ENCODE assay signal across 7 mouse cellular contexts in the genomic region with DNA sequence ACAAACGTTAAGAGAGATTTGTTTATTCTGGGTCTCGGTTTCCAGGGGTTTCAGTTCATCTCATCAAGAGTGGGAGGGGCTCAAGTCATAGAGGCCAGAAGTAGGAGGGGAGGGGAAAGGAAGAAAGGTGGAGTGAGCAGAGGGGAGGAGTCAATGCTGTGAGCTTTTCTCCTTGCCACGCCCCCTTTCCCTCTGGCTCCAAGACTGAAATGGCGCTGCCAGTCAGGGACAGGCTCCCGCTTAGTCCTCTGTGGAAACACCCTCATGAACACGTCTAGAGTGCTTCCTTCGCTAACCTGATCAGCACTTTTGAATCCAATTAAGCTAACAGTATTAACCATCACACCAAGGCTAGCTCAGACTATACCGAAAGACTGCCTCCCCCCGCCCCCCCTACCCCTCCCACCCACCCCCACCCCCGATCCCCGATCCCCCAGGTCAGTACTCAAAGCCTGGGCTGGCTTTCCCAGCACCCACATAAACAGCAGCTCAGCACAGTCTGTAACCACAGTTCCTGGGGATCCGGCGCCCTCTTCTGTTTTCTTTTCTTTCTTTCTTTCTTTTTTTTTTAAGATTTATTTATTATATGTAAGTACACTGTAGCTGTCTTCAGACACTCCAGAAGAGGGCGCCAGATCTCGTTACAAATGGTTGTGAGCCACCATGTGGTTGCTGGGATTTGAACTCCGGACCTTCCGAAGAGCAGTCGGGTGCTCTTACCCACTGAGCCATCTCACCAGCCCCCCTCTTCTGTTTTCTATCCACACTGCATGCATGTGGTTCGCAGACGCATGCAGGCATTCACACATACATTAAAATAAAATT.
DNase-seq lines count a peak whose midpoint lies in the region; ATAC-seq and TF ChIP-seq lines count a peak whose summit lies in the region.

No protein-coding gene starts in this region.

- no peak for ATAC-seq in liver, postnatal 0 days
- peak; percentile 54; the same call in 1 of the 2 replicates for ATAC-seq in embryonic facial prominence, embryonic 11.5 days (replicated peaks; ENCODE audit: insufficient number of reproducible peaks, low FRiP score, low TSS enrichment, low read depth)
- ATAC-seq in limb, embryonic 15.5 days (ENCODE audit: insufficient number of reproducible peaks, low FRiP score, low TSS enrichment, low read depth) = peak; percentile 66; the same call in 1 of the 2 replicates
- peak; percentile 35; the same call in 1 of the 2 replicates for ATAC-seq in stomach, embryonic 16.5 days (ENCODE audit: insufficient read depth, low FRiP score)
- ATAC-seq in erythroid progenitor cell, adult 5-6 weeks (replicated peaks; ENCODE audit: low FRiP score, poor library complexity, severe bottlenecking) = no peak

- TF ChIP-seq CTCF in liver, adult 2 months (IDR thresholded peaks at IDR 0.05; ENCODE audit: low read depth, low read length) = no peak
- TF ChIP-seq CTCF in liver, postnatal 0 days (IDR thresholded peaks at IDR 0.05; ENCODE audit: low read depth) = no peak

- H3K27me3 ChIP-seq in liver, adult 2 months (ENCODE audit: control insufficient read depth, insufficient read depth, low read length) = no peaks in the 10 kb centered on the region; the same call in none of the 2 replicates
- H3K27me3 ChIP-seq in liver, postnatal 0 days (ENCODE audit: insufficient read depth, low read length) = peaks cover 9% of the 10 kb centered on the region; the same call in 1 of the 2 replicates
- H3K27me3 ChIP-seq in embryonic facial prominence, embryonic 11.5 days (ENCODE audit: control insufficient read depth, insufficient read depth, low read length) = no peaks in the 10 kb centered on the region
- peaks cover 9% of the 10 kb centered on the region for H3K27me3 ChIP-seq in limb, embryonic 15.5 days
- H3K27me3 ChIP-seq in stomach, embryonic 16.5 days (ENCODE audit: control insufficient read depth, insufficient read depth, low read length) = no peaks in the 10 kb centered on the region

- no peaks in the 10 kb centered on the region for H3K9me3 ChIP-seq in liver, postnatal 0 days (ENCODE audit: low read length)
- no peaks in the 10 kb centered on the region for H3K9me3 ChIP-seq in embryonic facial prominence, embryonic 11.5 days (replicated peaks; ENCODE audit: control insufficient read depth, low read length)
- H3K9me3 ChIP-seq in limb, embryonic 15.5 days = no peaks in the 10 kb centered on the region
- H3K9me3 ChIP-seq in stomach, embryonic 16.5 days (replicated peaks; ENCODE audit: control insufficient read depth, low read length) = no peaks in the 10 kb centered on the region

- no peaks in the 10 kb centered on the region for H3K4me1 ChIP-seq in liver, adult 2 months (ENCODE audit: control insufficient read depth, insufficient read depth, low read length)
- H3K4me1 ChIP-seq in liver, postnatal 0 days (ENCODE audit: insufficient read depth) = no peaks in the 10 kb centered on the region
- H3K4me1 ChIP-seq in embryonic facial prominence, embryonic 11.5 days (ENCODE audit: control insufficient read depth, insufficient read depth, low read length) = no peaks in the 10 kb centered on the region
- H3K4me1 ChIP-seq in limb, embryonic 15.5 days = peaks cover 12% of the 10 kb centered on the region
- H3K4me1 ChIP-seq in stomach, embryonic 16.5 days (ENCODE audit: control insufficient read depth, insufficient read depth, low read length) = 0 out of 2 replicates have a peak, but pooled peaks cover 3% of the 10 kb centered on the region

- no peaks in the 10 kb centered on the region for H3K79me2 ChIP-seq in liver, adult 2 months (ENCODE audit: control insufficient read depth, insufficient read depth, low read length)

- H3K36me3 ChIP-seq in liver, adult 2 months (ENCODE audit: control insufficient read depth, insufficient read depth, low read length) = no peaks in the 10 kb centered on the region
- H3K36me3 ChIP-seq in liver, postnatal 0 days (replicated peaks; ENCODE audit: insufficient read depth, low read length) = no peaks in the 10 kb centered on the region
- no peaks in the 10 kb centered on the region for H3K36me3 ChIP-seq in embryonic facial prominence, embryonic 11.5 days (replicated peaks; ENCODE audit: control insufficient read depth, insufficient read depth, low read depth, low read length)
- H3K36me3 ChIP-seq in limb, embryonic 15.5 days = no peaks in the 10 kb centered on the region
- H3K36me3 ChIP-seq in stomach, embryonic 16.5 days (ENCODE audit: control insufficient read depth, insufficient read depth, low read length) = no peaks in the 10 kb centered on the region

- no peak overlapping the region for H3K4me3 ChIP-seq in liver, adult 2 months (ENCODE audit: insufficient read depth, low read depth, low read length)
- no peak overlapping the region for H3K4me3 ChIP-seq in liver, postnatal 0 days (ENCODE audit: low read depth, low read length)
- 0 out of 2 replicates have a peak overlapping the region, but pooled peaks have one; percentile 18 for H3K4me3 ChIP-seq in embryonic facial prominence, embryonic 11.5 days (ENCODE audit: low read depth, low read length)
- 0 out of 2 replicates have a peak overlapping the region, but pooled peaks have one; percentile 7 for H3K4me3 ChIP-seq in limb, embryonic 15.5 days
- no peak overlapping the region for H3K4me3 ChIP-seq in stomach, embryonic 16.5 days (replicated peaks; ENCODE audit: low read length)

- WGBS in liver, adult 2 months = 44% methylated on average over 20 of the region's 20 CpGs
- WGBS in liver, postnatal 0 days (ENCODE audit: insufficient replicate concordance) = 43% methylated on average over 20 of the region's 20 CpGs
- 36% methylated on average over 20 of the region's 20 CpGs for WGBS in embryonic facial prominence, embryonic 11.5 days
- WGBS in limb, embryonic 15.5 days = 43% methylated on average over 19 of the region's 20 CpGs
- WGBS in stomach, embryonic 16.5 days = 36% methylated on average over 20 of the region's 20 CpGs

- no peak overlapping the region for H3K4me2 ChIP-seq in liver, postnatal 0 days (ENCODE audit: low read depth, low read length)
- no peak overlapping the region for H3K4me2 ChIP-seq in embryonic facial prominence, embryonic 11.5 days (ENCODE audit: low read depth, low read length)
- 0 out of 2 replicates have a peak overlapping the region, but pooled peaks have one; percentile 22 for H3K4me2 ChIP-seq in limb, embryonic 15.5 days
- H3K4me2 ChIP-seq in stomach, embryonic 16.5 days (ENCODE audit: low read depth, low read length) = peak overlapping the region; percentile 36

- no peak overlapping the region for H3K9ac ChIP-seq in liver, adult 2 months (ENCODE audit: low read depth, low read length)
- H3K9ac ChIP-seq in liver, postnatal 0 days (replicated peaks) = no peak overlapping the region
- no peak overlapping the region for H3K9ac ChIP-seq in embryonic facial prominence, embryonic 11.5 days (replicated peaks; ENCODE audit: low read length)
- no peak overlapping the region for H3K9ac ChIP-seq in limb, embryonic 15.5 days
- no peak overlapping the region for H3K9ac ChIP-seq in stomach, embryonic 16.5 days (ENCODE audit: low read length)

- TF ChIP-seq POLR2A in liver, adult 2 months (IDR thresholded peaks at IDR 0.05; ENCODE audit: extremely low read depth, insufficient read depth, low read length) = no peak

- DNase-seq in liver, adult 2 months (ENCODE audit: extremely low read depth, low read depth, low spot score) = peak; percentile 6
- no peak for DNase-seq in liver, postnatal 0 days
- peak; percentile 84 for DNase-seq in embryonic facial prominence, embryonic 11.5 days (ENCODE audit: low spot score)
- no peak for DNase-seq in cerebellum, postnatal 36 days

- TF ChIP-seq EP300 in liver, postnatal 0 days (IDR thresholded peaks at IDR 0.05; ENCODE audit: low read depth) = no peak

- H3K27ac ChIP-seq in liver, adult 2 months (replicated peaks; ENCODE audit: insufficient read depth, low read depth, low read length) = no peak overlapping the region
- no peak overlapping the region for H3K27ac ChIP-seq in liver, postnatal 0 days (ENCODE audit: low read depth)
- no peak overlapping the region for H3K27ac ChIP-seq in embryonic facial prominence, embryonic 11.5 days (replicated peaks; ENCODE audit: low read depth, low read length)
- no peak overlapping the region for H3K27ac ChIP-seq in limb, embryonic 15.5 days
- no peak overlapping the region for H3K27ac ChIP-seq in stomach, embryonic 16.5 days (ENCODE audit: low read length)

Comparison
In these comparisons a context has a peak if more than half of its experiments do, and no peak if none do; other contexts are left out.
1. DNase-seq: peak in liver, adult 2 months (single experiment) and embryonic facial prominence, embryonic 11.5 days (single experiment); none in liver, postnatal 0 days (single experiment) and cerebellum, postnatal 36 days (0 of 2).
2. H3K4me3 ChIP-seq: peak in embryonic facial prominence, embryonic 11.5 days (single experiment) and limb, embryonic 15.5 days (single experiment); none in liver, adult 2 months (single experiment), liver, postnatal 0 days (single experiment) and stomach, embryonic 16.5 days (single experiment).
3. ATAC-seq: peak in embryonic facial prominence, embryonic 11.5 days (single experiment), limb, embryonic 15.5 days (single experiment) and stomach, embryonic 16.5 days (single experiment); none in liver, postnatal 0 days (single experiment) and erythroid progenitor cell, adult 5-6 weeks (single experiment).
4. H3K4me2 ChIP-seq: peak in limb, embryonic 15.5 days (single experiment) and stomach, embryonic 16.5 days (single experiment); none in liver, postnatal 0 days (single experiment) and embryonic facial prominence, embryonic 11.5 days (single experiment).